In the genomic region with DNA sequence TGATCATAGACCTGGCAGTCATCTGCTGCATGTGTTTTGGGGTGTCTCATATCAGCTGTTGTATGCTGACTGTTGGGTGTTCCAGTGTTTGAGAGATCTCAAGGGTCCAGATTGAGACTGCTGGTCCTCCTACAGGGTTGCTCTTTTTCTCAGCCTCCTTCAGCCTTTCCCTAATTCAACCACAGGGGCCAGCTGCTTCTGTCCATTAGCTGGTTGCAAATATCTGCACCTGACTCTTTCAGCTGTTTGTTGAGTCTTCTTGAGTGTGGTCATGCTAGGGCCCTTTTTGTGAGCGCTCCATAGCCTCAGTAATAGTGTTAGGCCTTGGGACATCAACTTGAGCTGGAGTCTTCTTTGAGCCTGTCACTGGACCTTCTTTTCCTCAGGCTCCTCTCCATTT, we compare ENCODE assay signal across 30 mouse cellular contexts.
"Had no signal": no experiment of that assay in that cellular context is flagged by ENCODE, and none has a peak within 500 bp of the region (broad histone marks: within the 10 kb centered on the region; RNA-seq: fewer than 3 reads in every experiment).

No protein-coding gene starts in this region.

- H3K36me3 ChIP-seq: limb, embryonic 10.5 days; limb, embryonic 12.5 days; limb, embryonic 13.5 days; limb, embryonic 15.5 days; liver, embryonic 12.5 days; liver, embryonic 13.5 days; liver, embryonic 15.5 days; lung, embryonic 15.5 days; midbrain, embryonic 10.5 days; midbrain, embryonic 12.5 days; midbrain, embryonic 13.5 days; neural tube, embryonic 12.5 days had no signal

- H3K9me3 ChIP-seq: limb, embryonic 10.5 days; limb, embryonic 12.5 days; limb, embryonic 13.5 days; limb, embryonic 15.5 days; liver, embryonic 12.5 days; liver, embryonic 13.5 days; liver, embryonic 15.5 days; lung, embryonic 15.5 days; midbrain, embryonic 10.5 days; midbrain, embryonic 12.5 days; midbrain, embryonic 13.5 days; neural tube, embryonic 12.5 days had no signal

- H3K4me3 ChIP-seq: left cerebral cortex, adult 2 months; limb, embryonic 10.5 days; limb, embryonic 12.5 days; limb, embryonic 13.5 days; limb, embryonic 15.5 days; liver, embryonic 12.5 days; liver, embryonic 13.5 days; liver, embryonic 15.5 days; lung, embryonic 15.5 days; megakaryocyte, embryonic 14.5 days; midbrain, embryonic 10.5 days; midbrain, embryonic 12.5 days; midbrain, embryonic 13.5 days; neural tube, embryonic 12.5 days had no signal

- H3K9ac ChIP-seq: limb, embryonic 12.5 days; limb, embryonic 13.5 days; limb, embryonic 15.5 days; liver, embryonic 12.5 days; liver, embryonic 13.5 days; liver, embryonic 14.5 days; liver, embryonic 15.5 days; liver, postnatal 0 days; lung, embryonic 14.5 days; lung, embryonic 15.5 days; midbrain, embryonic 12.5 days; midbrain, embryonic 13.5 days; neural tube, embryonic 12.5 days had no signal

- H3K4me2 ChIP-seq: limb, embryonic 12.5 days; limb, embryonic 13.5 days; limb, embryonic 15.5 days; liver, embryonic 11.5 days; liver, embryonic 12.5 days; liver, embryonic 13.5 days; liver, embryonic 15.5 days; lung, embryonic 14.5 days; lung, embryonic 15.5 days; midbrain, embryonic 11.5 days; midbrain, embryonic 12.5 days; midbrain, embryonic 13.5 days; neural tube, embryonic 12.5 days had no signal

- ATAC-seq: liver, embryonic 12.5 days; liver, postnatal 0 days; lung, postnatal 0 days; midbrain, embryonic 13.5 days; midbrain, embryonic 16.5 days had no signal

- H3K27ac ChIP-seq: left cerebral cortex, adult 2 months; limb, embryonic 10.5 days; limb, embryonic 12.5 days; limb, embryonic 13.5 days; limb, embryonic 15.5 days; liver, embryonic 12.5 days; liver, embryonic 13.5 days; liver, embryonic 14.5 days; liver, embryonic 15.5 days; lung, embryonic 15.5 days; midbrain, embryonic 10.5 days; midbrain, embryonic 12.5 days; midbrain, embryonic 13.5 days; neural tube, embryonic 12.5 days had no signal

- H3K4me1 ChIP-seq: limb, embryonic 10.5 days; liver, embryonic 12.5 days; liver, embryonic 13.5 days; liver, embryonic 15.5 days; megakaryocyte, embryonic 14.5 days; midbrain, embryonic 10.5 days; midbrain, embryonic 12.5 days; midbrain, embryonic 13.5 days; neural tube, embryonic 12.5 days had no signal

- DNase-seq: left cerebral cortex, postnatal 4 days; liver; liver, embryonic 13.5 days; liver, postnatal 0 days; lung, adult 18-20 months; lung, adult 2 months; lung, embryonic 14.5 days; lung, postnatal 10 days; lung, postnatal 14 days; lung, postnatal 36 days; lung, postnatal 4 days; midbrain, embryonic 14.5 days had no signal

- H3K27me3 ChIP-seq: limb, embryonic 12.5 days; limb, embryonic 13.5 days; limb, embryonic 15.5 days; liver, embryonic 12.5 days; liver, embryonic 13.5 days; liver, embryonic 15.5 days; lung, embryonic 15.5 days; megakaryocyte, embryonic 14.5 days; midbrain, embryonic 12.5 days; midbrain, embryonic 13.5 days; neural tube, embryonic 12.5 days had no signal
